ENCODE assay signal across 22 mouse cellular contexts in the genomic region with DNA sequence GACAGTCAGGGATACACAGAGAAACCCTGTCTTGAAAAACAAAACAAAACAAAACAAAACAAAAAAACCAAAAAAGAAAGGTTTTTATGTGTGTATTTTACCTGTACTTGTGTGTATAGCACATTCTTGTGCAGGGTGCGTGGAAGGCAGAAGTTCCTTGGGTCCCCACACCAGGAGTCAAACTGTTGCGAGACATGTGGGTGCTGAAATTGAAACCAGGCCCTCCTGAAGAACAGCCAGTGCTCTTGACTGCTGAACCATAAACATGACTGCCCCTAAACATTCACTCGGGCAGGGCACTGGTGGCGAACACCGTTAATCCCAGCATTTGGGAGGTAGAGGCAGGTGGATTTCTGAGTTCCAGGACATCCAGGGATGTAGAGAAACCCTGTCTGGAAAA. TPM values are rescaled to one million over a fixed set of nuclear protein-coding genes. Genes with fewer than 3 reads are reported as not detected.
A peak's percentile ranks its signal among the peaks of the same experiment; 100 is the strongest.
DNase-seq lines count a peak whose midpoint lies in the region; ATAC-seq and TF ChIP-seq lines count a peak whose summit lies in the region.
"Had no signal": no experiment of that assay in that cellular context is flagged by ENCODE, and none has a peak within 500 bp of the region (broad histone marks: within the 10 kb centered on the region; RNA-seq: fewer than 3 reads in every experiment).

No protein-coding gene starts in this region.

- H3K4me1 ChIP-seq in midbrain, embryonic 11.5 days (ENCODE audit: control insufficient read depth, insufficient read depth, low read length) = no peaks in the 10 kb centered on the region
- H3K4me1 ChIP-seq in midbrain, postnatal 0 days (ENCODE audit: insufficient read depth, low read length) = no peaks in the 10 kb centered on the region

- H3K9me3 ChIP-seq in midbrain, embryonic 11.5 days (ENCODE audit: control insufficient read depth, low read length) = no peaks in the 10 kb centered on the region
- no peaks in the 10 kb centered on the region for H3K9me3 ChIP-seq in midbrain, postnatal 0 days (ENCODE audit: low read length)
- H3K9me3 ChIP-seq: G1E had no signal

- H3K4me3 ChIP-seq in midbrain, embryonic 11.5 days (ENCODE audit: low read depth, low read length) = no peak overlapping the region
- no peak overlapping the region for H3K4me3 ChIP-seq in midbrain, postnatal 0 days (ENCODE audit: low read depth, low read length)
- H3K4me3 ChIP-seq in myocyte = no peak overlapping the region

- no peak for ATAC-seq in midbrain, embryonic 11.5 days (ENCODE audit: low FRiP score)
- no peak for ATAC-seq in midbrain, postnatal 0 days (ENCODE audit: low FRiP score)
- ATAC-seq: activated CD4-positive, CD25-positive, alpha-beta regulatory T cell, adult 4 months; CD4-positive, CD25-positive, alpha-beta regulatory T cell, adult 4 months; Patski had no signal

- WGBS in midbrain, embryonic 11.5 days = 90% methylated on average over 5 of the region's 5 CpGs
- 90% methylated on average over 5 of the region's 5 CpGs for WGBS in midbrain, postnatal 0 days

- no peak for TF ChIP-seq CTCF in midbrain, postnatal 0 days (IDR thresholded peaks at IDR 0.05)

- H3K79me2 ChIP-seq in myocyte (ENCODE audit: control insufficient read depth, insufficient read depth) = peaks cover under 1% of the 10 kb centered on the region

- no peak overlapping the region for H3K4me2 ChIP-seq in midbrain, embryonic 11.5 days
- H3K4me2 ChIP-seq in midbrain, postnatal 0 days (ENCODE audit: low read depth, low read length, poor library complexity, severe bottlenecking) = no peak overlapping the region
- no peak overlapping the region for H3K4me2 ChIP-seq in myocyte (ENCODE audit: low read depth)

- H3K36me3 ChIP-seq in midbrain, embryonic 11.5 days (ENCODE audit: control insufficient read depth, insufficient read depth, low read length) = peaks cover 9% of the 10 kb centered on the region; the same call in 1 of the 2 replicates
- peaks cover 31% of the 10 kb centered on the region for H3K36me3 ChIP-seq in midbrain, postnatal 0 days (ENCODE audit: insufficient read depth, low read length)
- peaks cover 35% of the 10 kb centered on the region for H3K36me3 ChIP-seq in myocyte (ENCODE audit: control insufficient read depth, insufficient read depth)
- H3K36me3 ChIP-seq in splenic B cell, adult 2 months (ENCODE audit: control insufficient read depth, insufficient read depth, low read length, poor library complexity, severe bottlenecking) = peaks cover 12% of the 10 kb centered on the region

- H3ac ChIP-seq in myocyte (ENCODE audit: control insufficient read depth, insufficient read length) = no peak overlapping the region

- peak; percentile 77 for DNase-seq in midbrain, embryonic 11.5 days (ENCODE audit: low spot score, missing footprints)
- DNase-seq in midbrain, postnatal 0 days (ENCODE audit: low spot score) = no peak
- peak; percentile 12 for DNase-seq in induced T-regulatory cell, adult 2 months (ENCODE audit: low read depth)
- peak; percentile 33 for DNase-seq in splenic B cell, adult 2 months (ENCODE audit: low read depth, low spot score)
- DNase-seq in adrenal gland, adult 2 months = no peak
- no peak for DNase-seq in cerebellum, adult 18-20 months
- DNase-seq in cerebellum, adult 9-11 months = no peak
- DNase-seq: adrenal gland, adult 8-10 months; adrenal gland, postnatal 10 days; adrenal gland, postnatal 14 days; adrenal gland, postnatal 25 days; adrenal gland, postnatal 36 days; B cell, adult 2 months; cerebellum, adult 11 months; cerebellum, adult 11-12 months; cerebellum, adult 2 months had no signal

- no peaks in the 10 kb centered on the region for H3K27me3 ChIP-seq in midbrain, embryonic 11.5 days (ENCODE audit: control insufficient read depth, insufficient read depth, low read length)
- H3K27me3 ChIP-seq in midbrain, postnatal 0 days (ENCODE audit: insufficient read depth, low read length) = no peaks in the 10 kb centered on the region
- H3K27me3 ChIP-seq in myocyte (ENCODE audit: control insufficient read depth, insufficient read depth, insufficient read length) = no peaks in the 10 kb centered on the region
- no peaks in the 10 kb centered on the region for H3K27me3 ChIP-seq in splenic B cell, adult 2 months (ENCODE audit: control insufficient read depth, insufficient read depth, low read length, poor library complexity, severe bottlenecking)
- H3K27me3 ChIP-seq: CH12.LX, Patski had no signal

- no peak for TF ChIP-seq POLR2A in myocyte (IDR thresholded peaks at IDR 0.05; ENCODE audit: insufficient read length, low read depth)

- no peak overlapping the region for H3K27ac ChIP-seq in midbrain, embryonic 11.5 days (ENCODE audit: low read depth, low read length)
- no peak overlapping the region for H3K27ac ChIP-seq in midbrain, postnatal 0 days (ENCODE audit: low read depth, low read length)

- no peak overlapping the region for H3K9ac ChIP-seq in midbrain, embryonic 11.5 days (ENCODE audit: low read length)
- H3K9ac ChIP-seq in midbrain, postnatal 0 days (replicated peaks; ENCODE audit: low read length, poor library complexity, severe bottlenecking) = no peak overlapping the region

TF ChIP-seq in myocyte, 11 proteins besides CTCF, POLR2A, EP300 and RAD21:
- peak; percentile 62 for TF ChIP-seq POLR2AphosphoS2 (IDR thresholded peaks at IDR 0.05; ENCODE audit: insufficient read length, low read depth)
- TF ChIP-seq TCF12 (IDR thresholded peaks at IDR 0.05; ENCODE audit: insufficient read depth, poor library complexity, severe bottlenecking) = no peak

RNA-seq across cellular contexts. Expression of gene H3f3a, which starts 13.7 kb away (rescaled TPM):
- 3,662 and 3,728 TPM in 2 replicates for polyA plus RNA-seq in midbrain, embryonic 11.5 days (2014; fragmentation: Nextera tagmentation; extraction: Ambion mirVana)
- 1,783 and 3,084 TPM in 2 replicates for total RNA-seq in midbrain, postnatal 0 days (2014; rRNA removed)
- polyA plus RNA-seq in midbrain, postnatal 0 days (2015; fragmentation: Nextera tagmentation; extraction: Ambion mirVana) = 1,997 and 2,039 TPM in 2 replicates
- polyA plus RNA-seq in myocyte (2012; fragmentation: generic; extraction: Trizol) = 597 TPM
- 100 to 1,000 TPM; 639 to 657 TPM for total RNA-seq in adrenal gland, adult 2 months (2021)
- 103 and 113 TPM in 2 replicates for polyA plus RNA-seq in adrenal gland, adult 2 months (2012; rRNA removed)

RNA-seq across cellular contexts. Expression of gene Sde2, which starts 50.9 kb away (rescaled TPM):
- polyA plus RNA-seq in midbrain, embryonic 11.5 days (2014; fragmentation: Nextera tagmentation; extraction: Ambion mirVana) = 34.1 and 35.1 TPM in 2 replicates
- total RNA-seq in midbrain, postnatal 0 days (2014; rRNA removed) = 12.8 and 15.3 TPM in 2 replicates
- polyA plus RNA-seq in midbrain, postnatal 0 days (2015; fragmentation: Nextera tagmentation; extraction: Ambion mirVana) = 20.7 and 24.2 TPM in 2 replicates
- polyA plus RNA-seq in myocyte (2012; fragmentation: generic; extraction: Trizol) = 15.3 TPM
- 10 to 100 TPM; 19.6 to 21.3 TPM for total RNA-seq in adrenal gland, adult 2 months (2021)
- polyA plus RNA-seq in adrenal gland, adult 2 months (2012; rRNA removed) = 3.2 and 4.7 TPM in 2 replicates

Comparison
In these comparisons a context has a peak if more than half of its experiments do, and no peak if none do; other contexts are left out.
1. DNase-seq: peak in midbrain, embryonic 11.5 days (single experiment), induced T-regulatory cell, adult 2 months (single experiment) and splenic B cell, adult 2 months (single experiment); none in midbrain, postnatal 0 days (single experiment), adrenal gland, adult 2 months (single experiment), cerebellum, adult 18-20 months (0 of 2) and cerebellum, adult 9-11 months (single experiment).